Mouse (Mus musculus) left cerebral cortex, adult 18-20 months (tissue): Measurements from ENCODE around the gene Tmem246. TPM values are rescaled to one million over a fixed set of nuclear protein-coding genes. Genes with fewer than 3 reads are reported as not detected.

Experiments
- total RNA-seq, 2 experiments: library from RNA; stranded (reverse); gene quantifications; 2 replicates each; pipeline ENCODE4 v1.2.3; 2021

Tmem246 gene
- total RNA-seq, 2 experiments from 2014 or later, result 72.3 to 77.3 TPM

Other genes with a start within 250 kb of the Tmem246 start
- gene Acnat2, start 189.7 kb downstream of the Tmem246 start, total RNA-seq, result not detected
- gene Acnat1, start 124.0 kb downstream of the Tmem246 start, total RNA-seq, result under 1 TPM in 1 of 2 experiments, not detected in 1; 0.23 TPM
- under 1 TPM in 1 of 2 experiments, not detected in 1; 0.23 TPM for gene Baat, start 91.3 kb downstream of the Tmem246 start, total RNA-seq
- 10 to 100 TPM; 30.7 to 31.7 TPM for gene Mrpl50, start 76.8 kb downstream of the Tmem246 start, total RNA-seq
- 10 to 100 TPM; 12.8 to 13.3 TPM for gene Zfp189, start 76.7 kb downstream of the Tmem246 start, total RNA-seq
- gene Aldob, start 48.3 kb downstream of the Tmem246 start, total RNA-seq, result 1 to 10 TPM; 2.0 to 2.1 TPM
- 10 to 100 TPM; 65.1 to 66.2 TPM for gene Rnf20, start 34.1 kb upstream of the Tmem246 start, total RNA-seq
- under 1 TPM; 0.23 to 0.42 TPM for gene Ppp3r2, start 84.1 kb upstream of the Tmem246 start, total RNA-seq
- 10 to 100 TPM; 27.7 to 28.3 TPM for gene Grin3a, start 247.9 kb upstream of the Tmem246 start, total RNA-seq